8 mouse cellular contexts compared by ENCODE assay signal in genomic region chr2:35978276-35978933, GRCm38 (mm10). TPM values are rescaled to one million over a fixed set of nuclear protein-coding genes. Genes with fewer than 3 reads are reported as not detected.
DNase-seq lines count a peak whose midpoint lies in the region; ATAC-seq and TF ChIP-seq lines count a peak whose summit lies in the region.

No protein-coding gene starts in this region.

- peaks cover 28% of the 10 kb centered on the region for H3K36me3 ChIP-seq in G1E (replicated peaks)
- no peaks in the 10 kb centered on the region for H3K36me3 ChIP-seq in hindbrain, postnatal 0 days (ENCODE audit: insufficient read depth, low read length)
- no peaks in the 10 kb centered on the region for H3K36me3 ChIP-seq in liver, embryonic 12.5 days
- no peaks in the 10 kb centered on the region for H3K36me3 ChIP-seq in neural tube, embryonic 12.5 days

- H3K27me3 ChIP-seq in G1E (ENCODE audit: insufficient read depth, low read length), result peaks cover 6% of the 10 kb centered on the region; the same call in 1 of the 2 replicates
- H3K27me3 ChIP-seq in hindbrain, postnatal 0 days (ENCODE audit: insufficient read depth, low read length), result no peaks in the 10 kb centered on the region
- H3K27me3 ChIP-seq in liver, embryonic 12.5 days (replicated peaks), result peaks cover 23% of the 10 kb centered on the region
- no peaks in the 10 kb centered on the region for H3K27me3 ChIP-seq in neural tube, embryonic 12.5 days (replicated peaks)

- ATAC-seq in G1E (ENCODE audit: extremely low read depth, insufficient number of reproducible peaks, low FRiP score, poor library complexity, severe bottlenecking), result peak; percentile 24
- ATAC-seq in hindbrain, postnatal 0 days, result peak; percentile 33
- ATAC-seq in liver, embryonic 12.5 days, result no peak
- peak; percentile 13; the same call in 1 of the 2 replicates for ATAC-seq in neural tube, embryonic 12.5 days (ENCODE audit: low FRiP score, low read depth)

- no peaks in the 10 kb centered on the region for H3K9me3 ChIP-seq in G1E (replicated peaks)
- H3K9me3 ChIP-seq in hindbrain, postnatal 0 days (ENCODE audit: low read length), result no peaks in the 10 kb centered on the region
- no peaks in the 10 kb centered on the region for H3K9me3 ChIP-seq in liver, embryonic 12.5 days (replicated peaks)
- no peaks in the 10 kb centered on the region for H3K9me3 ChIP-seq in neural tube, embryonic 12.5 days

- 16% methylated on average over 15 of the region's 15 CpGs for WGBS in hindbrain, postnatal 0 days
- WGBS in liver, embryonic 12.5 days (ENCODE audit: insufficient replicate concordance), result 20% methylated on average over 15 of the region's 15 CpGs
- 24% methylated on average over 15 of the region's 15 CpGs for WGBS in neural tube, embryonic 12.5 days

- TF ChIP-seq POLR2A in cortical plate, adult 2 months (IDR thresholded peaks at IDR 0.05; ENCODE audit: extremely low read depth, insufficient read depth, low read length), result peak; percentile 49; the same call in 1 of the 2 replicates

- peak overlapping the region; percentile 75; the same call in 1 of the 2 replicates for H3K27ac ChIP-seq in cortical plate, adult 2 months (ENCODE audit: insufficient read depth, low read length)
- peak overlapping the region; percentile 92 for H3K27ac ChIP-seq in hindbrain, postnatal 0 days
- H3K27ac ChIP-seq in liver, embryonic 12.5 days, result peak overlapping the region; percentile 69; the same call in 1 of the 2 replicates
- no peak overlapping the region for H3K27ac ChIP-seq in neural tube, embryonic 12.5 days

- peak overlapping the region; percentile 89 for H3K4me3 ChIP-seq in G1E (ENCODE audit: low read depth, low read length)
- H3K4me3 ChIP-seq in cortical plate, adult 2 months (ENCODE audit: insufficient read depth, low read length), result peak overlapping the region; percentile 64
- peak overlapping the region; percentile 80 for H3K4me3 ChIP-seq in hindbrain, postnatal 0 days (ENCODE audit: low read length)
- peak overlapping the region; percentile 83 for H3K4me3 ChIP-seq in liver, embryonic 12.5 days
- peak overlapping the region; percentile 90 for H3K4me3 ChIP-seq in neural tube, embryonic 12.5 days

- H3K9ac ChIP-seq in hindbrain, postnatal 0 days (replicated peaks; ENCODE audit: low read length), result peak overlapping the region; percentile 92
- peak overlapping the region; percentile 86 for H3K9ac ChIP-seq in liver, embryonic 12.5 days
- H3K9ac ChIP-seq in neural tube, embryonic 12.5 days, result peak overlapping the region; percentile 92

- peaks cover 37% of the 10 kb centered on the region for H3K4me1 ChIP-seq in G1E (ENCODE audit: insufficient read depth, low read depth, low read length)
- peaks cover 2% of the 10 kb centered on the region for H3K4me1 ChIP-seq in cortical plate, adult 2 months (ENCODE audit: control insufficient read depth, insufficient read depth, low read length)
- peaks cover 8% of the 10 kb centered on the region; the same call in 1 of the 2 replicates for H3K4me1 ChIP-seq in hindbrain, postnatal 0 days (ENCODE audit: insufficient read depth, low read length)
- peaks cover 28% of the 10 kb centered on the region for H3K4me1 ChIP-seq in liver, embryonic 12.5 days
- peaks cover 21% of the 10 kb centered on the region for H3K4me1 ChIP-seq in neural tube, embryonic 12.5 days

- H3K4me2 ChIP-seq in hindbrain, postnatal 0 days (ENCODE audit: low read depth, low read length), result peak overlapping the region; percentile 98
- H3K4me2 ChIP-seq in liver, embryonic 12.5 days, result peak overlapping the region; percentile 98
- H3K4me2 ChIP-seq in neural tube, embryonic 12.5 days (replicated peaks), result peak overlapping the region; percentile 98

- DNase-seq in layer of hippocampus, adult 18-20 months (ENCODE audit: low spot score in 2 of 2), result peak; percentile 32 to 53
- DNase-seq in layer of hippocampus, adult 11-12 months (ENCODE audit: low spot score), result no peak
- peak; percentile 10 for DNase-seq in G1E (ENCODE audit: low spot score)
- peak; percentile 32 for DNase-seq in hindbrain, postnatal 0 days (ENCODE audit: low spot score)
- DNase-seq in spleen, postnatal 14 days (ENCODE audit: low spot score in 2 of 2), result no peak

- TF ChIP-seq CTCF in G1E (IDR thresholded peaks at IDR 0.05; ENCODE audit: low read depth, low read length), result no peak
- TF ChIP-seq CTCF in cortical plate, adult 2 months (IDR thresholded peaks at IDR 0.05; ENCODE audit: extremely low read depth, insufficient read depth, low read length), result no peak
- TF ChIP-seq CTCF in hindbrain, postnatal 0 days (IDR thresholded peaks at IDR 0.05; ENCODE audit: low read depth), result no peak

RNA-seq across cellular contexts. Expression of gene Ttll11, which starts 1.3 kb away (rescaled TPM):
- total RNA-seq in layer of hippocampus, adult 18-20 months (2021), result 10 to 100 TPM; 35.2 to 36.8 TPM
- total RNA-seq in G1E (2014; fragmentation: Nextera tagmentation), result not detected in 2 replicates
- total RNA-seq in G1E (2017), result 0.33 and 0.46 TPM in 2 replicates
- polyA plus RNA-seq in G1E (2012), result 0.87 and 1.1 TPM in 2 replicates
- polyA plus RNA-seq in cortical plate, adult 2 months (2012; rRNA removed), result 36.1 and 36.2 TPM in 2 replicates
- total RNA-seq in hindbrain, postnatal 0 days (2014; rRNA removed), result 8.2 and 12.4 TPM in 2 replicates
- 5.8 and 6.1 TPM in 2 replicates for polyA plus RNA-seq in hindbrain, postnatal 0 days (2015; fragmentation: Nextera tagmentation; extraction: Ambion mirVana)
- polyA plus RNA-seq in liver, embryonic 12.5 days (2016; fragmentation: Nextera tagmentation; extraction: Ambion mirVana), result 1.0 and 1.3 TPM in 2 replicates
- 5.4 and 6.0 TPM in 2 replicates for polyA plus RNA-seq in neural tube, embryonic 12.5 days (2016; fragmentation: Nextera tagmentation; extraction: Ambion mirVana)

Comparison
In these comparisons a context has a peak if more than half of its experiments do, and no peak if none do; other contexts are left out.
1. DNase-seq: peak in layer of hippocampus, adult 18-20 months (2 of 2), G1E (single experiment) and hindbrain, postnatal 0 days (single experiment); none in layer of hippocampus, adult 11-12 months (single experiment) and spleen, postnatal 14 days (0 of 2).
2. Peak in every context shown above with its lines, with median percentiles within 50 percentile points of each other: H3K4me3 ChIP-seq, H3K4me2 ChIP-seq and H3K9ac ChIP-seq.